Mouse (Mus musculus) midbrain, embryonic 12.5 days (tissue): ENCODE results near the gene Med13l. TPM values are rescaled to one million over a fixed set of nuclear protein-coding genes. Genes with fewer than 3 reads are reported as not detected.

Experiments used
- ATAC-seq: fragments of 200-750 bp; cut with Nextera tagmentation; 2 replicates; pipeline ENCODE4 v1.8.0; 2017; ENCODE audit warnings: low read depth, moderate TSS enrichment, moderate library complexity; ENCODE audit not compliant: low FRiP score
- H3K27ac ChIP-seq: fragments of 300-500 bp; sonication (generic); replicated peaks from 2 replicates; pipeline ENCODE4 v1.5.1; 2016; ENCODE audit warnings: mild to moderate bottlenecking
- H3K27me3 ChIP-seq: fragments of 300-500 bp; sonication (generic); 2 replicates; pipeline ENCODE4 v1.6.1; 2016; ENCODE audit warnings: mild to moderate bottlenecking
- H3K36me3 ChIP-seq: fragments of 300-500 bp; sonication (generic); 2 replicates; pipeline ENCODE4 v1.6.1; 2016
- H3K4me1 ChIP-seq: fragments of 300-500 bp; sonication (generic); 2 replicates; pipeline ENCODE4 v1.6.1; 2016
- H3K4me2 ChIP-seq: fragments of 300-500 bp; sonication (generic); replicated peaks from 2 replicates; pipeline ENCODE4 v1.6.1; 2016; ENCODE audit warnings: mild to moderate bottlenecking, moderate library complexity
- H3K4me3 ChIP-seq: fragments of 300-500 bp; sonication (generic); 2 replicates; pipeline ENCODE4 v1.5.1; 2016; ENCODE audit warnings: mild to moderate bottlenecking
- H3K9ac ChIP-seq: fragments of 300-500 bp; sonication (generic); replicated peaks from 2 replicates; pipeline ENCODE4 v1.6.1; 2016; ENCODE audit warnings: mild to moderate bottlenecking, moderate library complexity
- H3K9me3 ChIP-seq: fragments of 300-500 bp; sonication (generic); 2 replicates; pipeline ENCODE4 v1.6.1; 2016; ENCODE audit warnings: mild to moderate bottlenecking
- WGBS: fragments of 180-500 bp; shearing (Covaris S2); methylation state at CpG from one replicate; pipeline ENCODE4 v1.1.7; 2016; 5-methylcytosine and 5-hydroxymethylcytosine counted together
- polyA plus RNA-seq: library from polyadenylated mRNA; unstranded; fragments of >200 nt; fragmentation: Nextera tagmentation; extraction: Ambion mirVana; gene quantifications from 2 replicates; pipeline ENCODE4 v1.2.1, GENCODE M21; 2016

Med13l gene
- polyA plus RNA-seq = 14.5 and 14.7 TPM in 2 replicates

DNA sequence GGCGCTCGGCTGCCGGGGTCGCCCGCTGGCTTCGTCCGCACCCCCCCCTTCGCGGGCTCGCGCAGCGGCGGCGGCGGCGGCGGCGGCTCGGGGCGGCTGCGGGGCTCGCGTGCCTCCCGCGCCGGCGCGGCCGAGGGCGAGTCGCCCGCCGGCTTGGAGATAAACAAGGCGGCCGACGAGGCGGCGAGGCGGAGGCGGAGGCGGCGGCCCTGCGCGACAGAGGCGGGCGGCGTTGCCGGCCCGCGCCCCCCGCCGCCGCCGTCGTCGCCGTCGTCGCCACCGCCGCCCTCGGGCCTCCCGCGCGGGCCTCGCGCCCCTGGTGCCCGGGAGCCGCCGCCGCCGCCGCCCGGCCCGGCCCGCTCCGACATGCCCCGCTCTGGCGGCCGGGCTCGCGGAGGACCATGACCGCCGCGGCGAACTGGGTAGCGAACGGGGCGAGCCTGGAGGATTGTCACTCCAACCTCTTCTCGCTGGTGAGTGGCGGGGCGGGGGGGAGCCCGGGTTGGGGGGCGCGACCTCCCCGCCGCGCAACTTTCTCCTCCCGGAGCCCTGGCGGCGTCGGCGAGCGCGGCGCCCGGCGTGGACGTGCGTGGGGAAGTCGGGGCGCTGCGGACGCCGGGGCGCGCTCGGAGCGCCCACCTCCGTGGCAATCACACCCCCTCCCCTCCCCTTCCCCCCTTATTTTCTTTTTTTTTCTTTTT, at the start of gene Med13l:
TSS of gene Med13l (plus strand) at position 295 of the 701 bp plus-strand sequence.
- H3K27ac ChIP-seq = peak within 1 kb of the TSS; percentile 95
- peak within 1 kb of the TSS; percentile 91 for H3K9ac ChIP-seq
- WGBS = under 1% methylated on average over 41 of the region's 120 CpGs
- peak; percentile 57 for ATAC-seq
- no peaks in the 10 kb centered on the region for H3K9me3 ChIP-seq
- no peaks in the 10 kb centered on the region for H3K36me3 ChIP-seq
- H3K27me3 ChIP-seq = peaks cover 29% of the 10 kb centered on the region
- H3K4me3 ChIP-seq = peak within 1 kb of the TSS; percentile 90
- H3K4me1 ChIP-seq = peaks cover 34% of the 10 kb centered on the region
- H3K4me2 ChIP-seq = peak within 1 kb of the TSS; percentile 84

DNA sequence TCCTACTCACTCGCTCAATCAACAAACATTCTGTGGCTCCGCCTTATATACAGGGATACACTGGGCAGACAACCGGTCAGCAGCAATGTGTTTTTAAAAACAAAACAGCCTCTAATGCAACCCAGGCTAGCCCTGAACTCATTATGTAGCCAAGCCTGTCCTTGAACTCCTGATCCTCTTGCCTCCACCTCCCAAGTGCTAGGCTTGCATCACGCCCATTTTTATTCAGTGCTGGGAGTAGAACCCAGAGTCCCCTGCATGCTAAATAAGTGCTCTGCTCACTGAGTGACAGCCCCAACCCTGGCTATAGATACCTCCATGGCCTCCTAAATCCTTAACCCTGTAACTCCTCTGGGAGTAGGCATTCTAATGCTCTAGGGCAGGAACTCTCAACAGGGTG, 49.5 kb upstream of the Med13l start:
- no peak overlapping the region for H3K9ac ChIP-seq
- H3K4me3 ChIP-seq = no peak overlapping the region
- H3K4me1 ChIP-seq = peaks cover 21% of the 10 kb centered on the region; the same call in 1 of the 2 replicates
- no peak overlapping the region for H3K4me2 ChIP-seq
- no peak overlapping the region for H3K27ac ChIP-seq
- 81% methylated on average over 4 of the region's 4 CpGs for whole genome bisulfite sequencing
- peaks cover 46% of the 10 kb centered on the region for H3K27me3 ChIP-seq
- H3K36me3 ChIP-seq = no peaks in the 10 kb centered on the region
- ATAC-seq = no peak
- H3K9me3 ChIP-seq = no peaks in the 10 kb centered on the region

DNA sequence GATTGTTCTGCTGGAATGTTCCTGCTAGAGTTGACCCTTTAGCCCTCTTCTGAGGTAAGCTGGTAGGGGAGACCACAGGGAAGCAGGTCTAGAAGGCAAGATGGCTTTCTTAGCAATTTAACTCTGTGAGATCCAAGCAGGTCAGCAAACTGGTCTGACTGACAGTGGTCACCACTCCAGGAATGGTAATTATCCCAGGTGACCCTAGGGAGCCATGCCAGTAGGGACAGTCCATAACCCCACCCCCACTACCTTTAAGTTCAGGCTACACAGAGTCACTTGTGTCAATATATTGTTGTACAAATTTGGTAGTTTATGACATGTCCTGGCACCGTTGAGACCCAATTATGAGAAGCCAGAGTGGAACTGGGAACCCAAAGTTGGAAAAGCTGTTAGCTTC, 47.5 kb upstream of the Med13l start:
- H3K27me3 ChIP-seq = peaks cover 66% of the 10 kb centered on the region
- ATAC-seq = no peak

DNA sequence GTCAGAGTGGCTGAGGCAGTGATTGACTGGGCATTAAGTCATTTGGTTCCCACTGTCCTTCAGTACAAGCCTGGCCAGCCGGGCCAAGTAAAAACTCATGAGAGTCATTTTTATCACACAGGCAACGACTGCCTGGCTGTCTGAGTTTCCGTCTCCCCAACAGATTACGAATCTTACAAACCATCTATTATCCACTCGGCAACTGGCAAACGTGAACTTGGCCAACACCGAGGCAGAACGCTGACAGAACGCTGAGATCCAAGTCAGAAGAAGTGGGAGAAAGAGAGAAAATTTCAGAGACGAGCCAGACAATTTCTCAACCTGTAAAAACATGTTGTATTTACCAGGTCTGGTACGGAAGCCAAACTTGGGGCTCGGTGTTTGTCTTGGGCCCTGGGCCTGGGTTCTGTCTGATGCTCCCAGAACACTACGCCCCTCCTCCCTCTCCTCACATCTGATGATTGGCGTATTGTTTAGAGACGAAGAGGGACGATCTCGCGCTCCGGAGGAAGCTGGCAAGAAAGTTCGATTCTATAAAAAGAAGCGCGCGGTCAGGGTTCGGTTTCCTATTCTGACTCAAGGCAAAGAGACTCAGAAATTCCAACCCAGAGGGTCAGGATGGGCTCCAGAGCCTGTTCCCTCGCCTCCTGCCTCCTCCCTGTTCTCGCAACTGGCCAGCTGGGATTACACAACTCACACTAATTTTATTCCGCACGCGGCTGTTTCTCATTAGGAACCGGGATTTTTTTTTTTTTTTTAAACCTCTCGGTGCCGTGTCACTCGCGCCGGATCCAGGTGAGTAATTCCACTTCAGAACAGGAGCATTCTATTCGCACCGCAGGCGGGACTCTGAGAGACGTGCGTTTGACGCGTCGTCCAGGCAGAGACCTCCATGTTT, 46.6 kb upstream of the Med13l start:
- 8% methylated on average over 43 of the region's 43 CpGs for WGBS
- ATAC-seq = no peak
- peak overlapping the region; percentile 25 for H3K4me3 ChIP-seq
- H3K36me3 ChIP-seq = no peaks in the 10 kb centered on the region
- H3K27ac ChIP-seq = no peak overlapping the region
- H3K4me2 ChIP-seq = peak overlapping the region; percentile 55
- no peaks in the 10 kb centered on the region for H3K9me3 ChIP-seq
- 0 out of 2 replicates have a peak overlapping the region, but pooled peaks have one; percentile 20 for H3K9ac ChIP-seq
- peaks cover 37% of the 10 kb centered on the region for H3K4me1 ChIP-seq
- H3K27me3 ChIP-seq = peaks cover 74% of the 10 kb centered on the region

More for the DNA sequence above, 47.5 kb upstream of the Med13l start:
- Histone ChIP-seq H3K4me2 (no peak overlapping the region), H3K4me3 (no peak overlapping the region), H3K9ac (no peak overlapping the region), H3K9me3 (no peaks in the 10 kb centered on the region), H3K4me1 (peaks cover 31% of the 10 kb centered on the region), H3K27ac (no peak overlapping the region), H3K36me3 (no peaks in the 10 kb centered on the region)
- WGBS = 65% methylated on average over 1 of the region's 1 CpGs

DNA sequence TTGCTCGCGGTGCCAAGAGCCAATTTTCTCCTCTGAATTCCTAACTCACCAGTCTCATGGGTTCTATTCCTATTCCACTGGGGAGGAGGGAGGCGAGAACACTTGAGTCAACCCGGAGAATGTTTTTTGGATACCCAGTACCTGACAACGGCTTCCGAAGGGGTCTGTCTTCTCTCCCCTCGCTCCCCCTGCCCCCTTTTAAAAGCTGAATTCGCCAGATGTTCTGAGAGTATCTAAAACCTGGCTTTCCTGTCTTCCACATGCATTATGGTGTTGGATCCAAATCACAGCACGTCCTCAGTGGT, 46.0 kb upstream of the Med13l start:
- Histone ChIP-seq H3K4me2 (peak overlapping the region; percentile 55), H3K9me3 (no peaks in the 10 kb centered on the region), H3K4me3 (peak overlapping the region; percentile 25), H3K36me3 (no peaks in the 10 kb centered on the region), H3K27me3 (peaks cover 77% of the 10 kb centered on the region), H3K27ac (no peak overlapping the region), H3K4me1 (peaks cover 40% of the 10 kb centered on the region), H3K9ac (no peak overlapping the region)
- 14% methylated on average over 9 of the region's 9 CpGs for WGBS
- ATAC-seq = no peak

DNA sequence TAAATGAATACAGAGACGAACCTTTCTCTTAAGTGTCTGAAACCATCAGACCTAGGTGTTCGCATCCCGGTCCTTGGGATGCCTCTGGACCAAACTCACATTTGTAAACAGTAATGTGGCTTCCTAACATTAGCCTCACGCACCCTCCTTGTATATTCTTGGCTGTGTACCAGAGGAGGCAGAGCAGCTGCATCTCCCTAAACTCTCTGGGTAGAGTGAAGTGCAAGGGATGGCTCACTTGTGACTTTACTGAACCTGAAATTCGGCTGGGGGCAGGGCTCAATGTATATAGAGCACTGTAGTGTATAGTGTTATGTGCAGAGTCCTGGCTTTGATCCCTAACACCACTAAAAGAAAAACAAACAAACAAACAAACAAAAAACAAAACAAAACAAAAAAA, 45.6 kb upstream of the Med13l start:
- ATAC-seq = no peak
- Histone ChIP-seq H3K4me3 (no peak overlapping the region), H3K27me3 (peaks cover 81% of the 10 kb centered on the region), H3K9ac (no peak overlapping the region), H3K9me3 (no peaks in the 10 kb centered on the region), H3K4me2 (0 out of 2 replicates have a peak overlapping the region, but pooled peaks have one; percentile 55), H3K36me3 (no peaks in the 10 kb centered on the region), H3K27ac (no peak overlapping the region), H3K4me1 (peaks cover 43% of the 10 kb centered on the region)
- 53% methylated on average over 5 of the region's 5 CpGs for WGBS

DNA sequence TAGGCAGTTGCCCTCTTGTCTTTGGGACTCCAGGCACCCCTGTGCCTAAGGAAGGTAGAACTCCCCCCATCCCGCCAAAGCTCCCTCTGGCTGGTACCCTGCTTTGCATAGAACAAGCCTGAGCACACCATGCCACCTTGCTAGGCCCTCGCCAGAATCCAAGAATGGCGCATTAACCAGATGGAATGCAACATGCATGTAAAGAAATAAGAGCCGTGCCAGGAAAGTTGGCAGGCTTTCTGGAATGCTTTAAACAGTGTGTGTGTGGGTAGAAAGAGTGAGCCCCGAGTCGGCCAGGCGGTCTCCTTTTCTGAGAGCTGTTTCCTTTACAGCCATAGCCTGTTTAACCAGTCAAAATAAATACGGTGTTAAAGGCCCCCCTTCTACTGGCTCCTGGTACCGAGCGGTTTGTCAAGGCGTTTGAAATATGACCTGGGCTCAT, 45.2 kb upstream of the Med13l start:
- no peak overlapping the region for H3K4me3 ChIP-seq
- no peak for ATAC-seq
- no peaks in the 10 kb centered on the region for H3K9me3 ChIP-seq
- no peak overlapping the region for H3K9ac ChIP-seq
- no peak overlapping the region for H3K27ac ChIP-seq
- peaks cover 43% of the 10 kb centered on the region for H3K4me1 ChIP-seq
- WGBS = 24% methylated on average over 11 of the region's 11 CpGs
- no peak overlapping the region for H3K4me2 ChIP-seq
- H3K36me3 ChIP-seq = no peaks in the 10 kb centered on the region
- peaks cover 81% of the 10 kb centered on the region for H3K27me3 ChIP-seq

DNA sequence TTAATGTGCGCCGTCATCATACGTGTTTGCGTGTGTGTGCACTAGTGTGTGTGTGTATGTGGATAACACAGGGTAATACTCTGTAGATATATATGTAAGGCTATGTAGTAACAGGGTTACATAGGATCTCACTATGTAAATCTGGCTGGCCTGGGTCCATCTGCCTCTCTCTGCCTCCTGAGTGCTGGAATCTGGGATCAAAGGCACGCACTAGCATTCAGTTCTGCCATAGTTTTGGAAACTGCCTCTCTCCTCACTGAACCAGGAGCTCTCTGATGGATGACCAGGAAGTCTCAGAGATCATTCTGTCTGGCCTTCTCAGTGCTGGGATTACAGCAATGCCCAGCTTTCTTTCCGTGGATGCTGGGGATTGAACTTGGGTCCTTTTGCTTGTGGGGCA, 44.4 kb upstream of the Med13l start:
- peaks cover 79% of the 10 kb centered on the region for H3K27me3 ChIP-seq
- H3K4me3 ChIP-seq = no peak overlapping the region
- no peaks in the 10 kb centered on the region for H3K9me3 ChIP-seq
- H3K4me2 ChIP-seq = no peak overlapping the region
- ATAC-seq = no peak
- no peak overlapping the region for H3K27ac ChIP-seq
- no peak overlapping the region for H3K9ac ChIP-seq
- H3K36me3 ChIP-seq = no peaks in the 10 kb centered on the region
- WGBS = 80% methylated on average over 6 of the region's 6 CpGs
- H3K4me1 ChIP-seq = peaks cover 45% of the 10 kb centered on the region

DNA sequence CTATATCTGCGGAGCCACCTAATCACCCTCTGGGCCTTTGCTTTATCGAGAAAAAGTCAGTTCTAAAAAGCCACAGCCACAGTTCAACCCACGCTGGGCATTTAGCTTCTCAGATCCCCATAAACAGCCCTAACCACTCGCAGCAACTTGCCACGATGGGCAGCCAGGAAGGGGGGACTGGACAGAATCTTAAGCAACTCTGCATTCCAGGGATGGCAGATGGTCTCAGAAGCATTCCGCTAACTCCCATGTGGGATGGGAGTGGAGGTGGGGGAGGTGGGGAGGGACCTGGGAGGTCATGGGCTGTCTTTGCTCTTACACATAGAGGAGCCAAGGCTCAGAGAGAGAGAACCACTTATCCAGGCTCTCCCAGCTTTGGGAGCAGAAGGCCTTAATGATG, 44.0 kb upstream of the Med13l start:
- no peak overlapping the region for H3K4me2 ChIP-seq
- H3K4me1 ChIP-seq = peaks cover 45% of the 10 kb centered on the region
- H3K9me3 ChIP-seq = no peaks in the 10 kb centered on the region
- H3K27me3 ChIP-seq = peaks cover 79% of the 10 kb centered on the region
- no peak for ATAC-seq
- H3K36me3 ChIP-seq = no peaks in the 10 kb centered on the region
- no peak overlapping the region for H3K27ac ChIP-seq
- no peak overlapping the region for H3K9ac ChIP-seq
- WGBS = 41% methylated on average over 6 of the region's 6 CpGs
- no peak overlapping the region for H3K4me3 ChIP-seq

DNA sequence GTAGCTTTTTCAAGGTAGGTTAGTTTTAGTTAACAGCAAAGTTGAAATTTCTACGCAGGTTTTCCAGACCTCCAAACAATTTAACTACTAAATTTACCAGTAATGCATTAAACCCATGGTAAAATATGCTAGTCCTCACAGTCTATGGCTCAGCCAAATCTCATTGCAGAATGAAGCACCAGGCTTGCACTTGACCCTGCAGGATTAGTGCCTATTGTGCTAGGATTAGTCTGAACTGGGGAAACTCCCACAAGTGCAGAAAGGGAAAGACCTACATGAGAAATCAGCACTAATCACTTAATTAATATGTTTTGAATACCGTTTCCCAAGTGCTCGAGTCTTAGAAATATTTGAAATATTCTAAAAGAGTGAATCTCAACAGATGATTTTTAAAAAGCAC, 40.0 kb upstream of the Med13l start:
- H3K9ac ChIP-seq = no peak overlapping the region
- no peaks in the 10 kb centered on the region for H3K36me3 ChIP-seq
- H3K27me3 ChIP-seq = peaks cover 76% of the 10 kb centered on the region
- ATAC-seq = no peak
- whole genome bisulfite sequencing = 21% methylated on average over 3 of the region's 3 CpGs
- H3K4me2 ChIP-seq = no peak overlapping the region
- no peak overlapping the region for H3K27ac ChIP-seq
- no peaks in the 10 kb centered on the region for H3K9me3 ChIP-seq
- peaks cover 29% of the 10 kb centered on the region for H3K4me1 ChIP-seq
- H3K4me3 ChIP-seq = no peak overlapping the region

DNA sequence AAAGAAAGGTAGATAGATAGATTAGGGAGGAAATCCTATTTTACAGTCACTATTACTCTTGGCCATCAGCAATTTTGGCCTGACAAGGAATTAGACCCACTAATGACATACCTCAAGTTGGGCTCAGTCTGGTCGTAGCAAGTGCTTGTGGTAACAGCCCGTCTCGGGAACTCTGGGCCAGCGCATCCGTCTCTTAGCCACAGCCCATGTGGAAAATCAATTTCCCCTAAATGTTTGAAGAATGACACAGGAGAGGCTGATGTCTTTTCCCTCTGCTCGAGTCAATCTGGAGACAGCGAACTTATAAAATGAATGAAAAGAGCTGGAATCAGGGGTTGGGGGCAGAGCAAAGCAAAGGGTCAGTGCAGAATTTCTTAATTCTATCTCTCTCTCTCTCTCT, 36.1 kb upstream of the Med13l start:
- no peak overlapping the region for H3K4me3 ChIP-seq
- no peak for ATAC-seq
- no peak overlapping the region for H3K4me2 ChIP-seq
- peaks cover 15% of the 10 kb centered on the region; the same call in 1 of the 2 replicates for H3K4me1 ChIP-seq
- no peaks in the 10 kb centered on the region for H3K36me3 ChIP-seq
- peaks cover 68% of the 10 kb centered on the region for H3K27me3 ChIP-seq
- H3K9me3 ChIP-seq = no peaks in the 10 kb centered on the region
- WGBS = 71% methylated on average over 7 of the region's 7 CpGs
- no peak overlapping the region for H3K9ac ChIP-seq
- no peak overlapping the region for H3K27ac ChIP-seq

DNA sequence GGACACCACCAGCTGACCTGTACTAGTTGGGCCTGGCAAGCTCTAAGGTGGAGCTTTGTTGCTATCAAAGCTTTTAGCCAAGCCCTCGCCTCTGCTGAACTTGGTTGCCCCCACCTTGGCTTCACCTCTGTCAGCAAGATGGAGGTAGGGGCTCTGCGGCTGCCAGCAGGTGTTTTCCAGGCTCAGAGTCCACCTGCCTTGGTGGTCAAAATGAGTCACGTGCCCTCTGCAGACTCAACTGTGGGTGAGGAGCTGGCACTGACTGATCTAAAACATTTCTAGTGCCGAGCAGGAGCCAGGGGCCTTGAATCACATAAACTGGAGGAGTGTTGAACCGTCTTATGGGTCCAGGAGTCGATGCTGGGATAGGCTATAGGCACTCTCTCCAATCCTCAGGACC, 34.8 kb upstream of the Med13l start:
- peaks cover 11% of the 10 kb centered on the region; the same call in 1 of the 2 replicates for H3K4me1 ChIP-seq
- 85% methylated on average over 6 of the region's 6 CpGs for WGBS
- peaks cover 70% of the 10 kb centered on the region for H3K27me3 ChIP-seq
- ATAC-seq = no peak
- no peak overlapping the region for H3K4me2 ChIP-seq
- H3K4me3 ChIP-seq = no peak overlapping the region
- no peak overlapping the region for H3K27ac ChIP-seq
- no peak overlapping the region for H3K9ac ChIP-seq
- no peaks in the 10 kb centered on the region for H3K36me3 ChIP-seq
- no peaks in the 10 kb centered on the region for H3K9me3 ChIP-seq
